Mouse (Mus musculus) stomach, embryonic 16.5 days (tissue): ENCODE data around the gene Kctd14. TPM values are rescaled to one million over a fixed set of nuclear protein-coding genes. Genes with fewer than 3 reads are reported as not detected.
"Not testable (repeated sequence)": the region's sequence is repeated elsewhere in the genome, so short reads cannot be mapped to it uniquely, and the experiment has no call there.

Experiments used
- ATAC-seq: fragments of 200-750 bp; cut with Nextera tagmentation; 2 replicates; pipeline ENCODE4 v1.8.0; 2017; ENCODE audit warnings: moderate number of reproducible peaks, moderate TSS enrichment; ENCODE audit not compliant: insufficient read depth, low FRiP score
- H3K27ac ChIP-seq: fragments of 300-500 bp; sonication (generic); 2 replicates; pipeline ENCODE4 v1.5.1; 2014; ENCODE audit warnings: low read length
- H3K27me3 ChIP-seq: fragments of 300-500 bp; sonication (generic); 2 replicates; pipeline ENCODE4 v1.6.1; 2014; ENCODE audit warnings: low read length, control low read depth, mixed read lengths; ENCODE audit not compliant: control insufficient read depth, insufficient read depth
- H3K36me3 ChIP-seq: fragments of 300-500 bp; sonication (generic); 2 replicates; pipeline ENCODE4 v1.6.1; 2014; ENCODE audit warnings: low read length; ENCODE audit not compliant: control insufficient read depth, insufficient read depth
- H3K4me1 ChIP-seq: fragments of 300-500 bp; sonication (generic); 2 replicates; pipeline ENCODE4 v1.6.1; 2014; ENCODE audit warnings: low read length, control low read depth, mixed read lengths; ENCODE audit not compliant: control insufficient read depth, insufficient read depth
- H3K4me2 ChIP-seq: fragments of 300-500 bp; sonication (generic); 2 replicates; pipeline ENCODE4 v1.6.1; 2014; ENCODE audit warnings: low read depth, low read length, mixed read lengths
- H3K4me3 ChIP-seq: fragments of 300-500 bp; sonication (generic); replicated peaks from 2 replicates; pipeline ENCODE4 v1.5.1; 2014; ENCODE audit warnings: mild to moderate bottlenecking, low read length
- H3K9ac ChIP-seq: fragments of 300-500 bp; sonication (generic); 2 replicates; pipeline ENCODE4 v1.6.1; 2014; ENCODE audit warnings: low read length
- H3K9me3 ChIP-seq: fragments of 300-500 bp; sonication (generic); replicated peaks from 2 replicates; pipeline ENCODE4 v1.6.1; 2016; ENCODE audit warnings: low read length, control low read depth; ENCODE audit not compliant: control insufficient read depth
- WGBS: fragments of 180-500 bp; shearing (Covaris S2); extraction: QIAGEN DNeasy Blood & Tissue Kit; methylation state at CpG from one replicate; pipeline ENCODE4 v1.1.7; 2014; 5-methylcytosine and 5-hydroxymethylcytosine counted together
- polyA plus RNA-seq: library from polyadenylated mRNA; unstranded; fragments of >200 nt; fragmentation: Nextera tagmentation; extraction: Ambion mirVana; gene quantifications from 2 replicates; pipeline ENCODE4 v1.2.1, GENCODE M21; 2015

The Kctd14 gene
- polyA plus RNA-seq, result 25.9 and 37.1 TPM in 2 replicates

- H3K9me3 ChIP-seq, H3K4me3 ChIP-seq, ATAC-seq, H3K36me3 ChIP-seq, H3K9ac ChIP-seq, H3K27me3 ChIP-seq, H3K4me2 ChIP-seq: not testable (repeated sequence)
- 58% methylated on average over 2 of the region's 2 CpGs for whole genome bisulfite sequencing
- H3K27ac ChIP-seq, result peak within 1 kb of the TSS; percentile 89
- peaks cover 25% of the 10 kb centered on the region for H3K4me1 ChIP-seq
These were observed at the start of gene Kctd14 for GRCm38 (mm10) chr7:97451023-97451422. Gene Kctd14 (plus strand): TSS chr7:97451323.

GRCm38 (mm10) chr7:97407145-97407544, 44.0 kb upstream of the Kctd14 start:
- no peaks in the 10 kb centered on the region; the same call in 1 of the 2 replicates for H3K9me3 ChIP-seq
- H3K9ac ChIP-seq, result no peak overlapping the region
- H3K36me3 ChIP-seq, result peaks cover 25% of the 10 kb centered on the region
- no peak overlapping the region for H3K4me2 ChIP-seq
- no peaks in the 10 kb centered on the region for H3K27me3 ChIP-seq
- H3K4me1 ChIP-seq, result 0 out of 2 replicates have a peak, but pooled peaks cover 8% of the 10 kb centered on the region
- no peak overlapping the region for H3K4me3 ChIP-seq
- peak overlapping the region; percentile 42; the same call in 1 of the 2 replicates for H3K27ac ChIP-seq
- ATAC-seq, result peak; percentile 53; the same call in 1 of the 2 replicates
- WGBS, result 57% methylated on average over 10 of the region's 10 CpGs

DNA sequence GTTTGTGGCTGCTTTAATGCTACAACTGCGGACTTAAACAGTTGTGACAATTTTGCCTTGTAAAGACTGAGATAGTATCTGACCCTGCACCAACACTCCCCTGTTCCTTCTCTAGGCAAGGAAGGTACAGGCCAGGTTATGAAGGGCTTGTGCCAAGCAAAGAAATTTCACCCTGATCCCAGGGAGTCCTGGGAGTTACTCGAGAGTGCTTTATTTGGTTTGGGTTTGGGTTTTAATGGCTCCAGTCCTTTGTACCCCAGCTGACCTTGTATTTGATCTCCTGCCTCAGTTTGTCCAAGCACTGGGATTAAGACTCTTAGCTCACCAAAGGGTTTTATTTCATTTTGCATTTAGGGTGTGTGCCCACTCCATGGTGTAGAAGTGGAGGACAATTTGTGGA, 40.0 kb upstream of the Kctd14 start:
- no peak for ATAC-seq
- Histone ChIP-seq H3K9ac (no peak overlapping the region), H3K4me1 (0 out of 2 replicates have a peak, but pooled peaks cover 8% of the 10 kb centered on the region), H3K27ac (no peak overlapping the region), H3K4me2 (no peak overlapping the region), H3K36me3 (peaks cover 23% of the 10 kb centered on the region), H3K9me3 (no peaks in the 10 kb centered on the region; the same call in 1 of the 2 replicates), H3K4me3 (no peak overlapping the region), H3K27me3 (no peaks in the 10 kb centered on the region)
- 86% methylated on average over 2 of the region's 2 CpGs for WGBS

GRCm38 (mm10) chr7:97411575-97411974, 39.5 kb upstream of the Kctd14 start:
- WGBS, result 83% methylated on average over 3 of the region's 3 CpGs
- no peak overlapping the region for H3K9ac ChIP-seq
- no peaks in the 10 kb centered on the region for H3K27me3 ChIP-seq
- no peak for ATAC-seq
- no peak overlapping the region for H3K27ac ChIP-seq
- peaks cover 23% of the 10 kb centered on the region for H3K36me3 ChIP-seq
- H3K4me3 ChIP-seq, result no peak overlapping the region
- H3K4me2 ChIP-seq, result no peak overlapping the region
- H3K4me1 ChIP-seq, result 0 out of 2 replicates have a peak, but pooled peaks cover 5% of the 10 kb centered on the region
- H3K9me3 ChIP-seq, result no peaks in the 10 kb centered on the region; the same call in 1 of the 2 replicates

GRCm38 (mm10) chr7:97413981-97414380, 37.1 kb upstream of the Kctd14 start:
- peaks cover 21% of the 10 kb centered on the region for H3K36me3 ChIP-seq
- no peak overlapping the region for H3K9ac ChIP-seq
- H3K9me3 ChIP-seq, result no peaks in the 10 kb centered on the region; the same call in 1 of the 2 replicates
- no peak overlapping the region for H3K27ac ChIP-seq
- no peak overlapping the region for H3K4me2 ChIP-seq
- peaks cover 7% of the 10 kb centered on the region; the same call in 1 of the 2 replicates for H3K4me1 ChIP-seq
- no peak for ATAC-seq
- 76% methylated on average over 1 of the region's 1 CpGs for WGBS
- H3K27me3 ChIP-seq, result no peaks in the 10 kb centered on the region
- H3K4me3 ChIP-seq, result no peak overlapping the region

- 77% methylated on average over 1 of the region's 1 CpGs for WGBS
- Histone ChIP-seq H3K9me3 (no peaks in the 10 kb centered on the region; the same call in 1 of the 2 replicates), H3K4me1 (peaks cover 7% of the 10 kb centered on the region; the same call in 1 of the 2 replicates), H3K9ac (no peak overlapping the region), H3K4me3 (no peak overlapping the region), H3K27ac (no peak overlapping the region), H3K4me2 (no peak overlapping the region), H3K27me3 (no peaks in the 10 kb centered on the region), H3K36me3 (peaks cover 17% of the 10 kb centered on the region)
- ATAC-seq, result no peak
These were observed 36.7 kb upstream of the Kctd14 start for GRCm38 (mm10) chr7:97414426-97414825.

- Histone ChIP-seq H3K4me2 (no peak overlapping the region), H3K4me1 (peaks cover 7% of the 10 kb centered on the region; the same call in 1 of the 2 replicates), H3K36me3 (peaks cover 10% of the 10 kb centered on the region), H3K27ac (no peak overlapping the region), H3K9me3 (no peaks in the 10 kb centered on the region), H3K9ac (no peak overlapping the region), H3K27me3 (no peaks in the 10 kb centered on the region), H3K4me3 (no peak overlapping the region)
- no peak for ATAC-seq
- WGBS, result 42% methylated on average over 9 of the region's 9 CpGs
These were observed 36.0 kb upstream of the Kctd14 start for GRCm38 (mm10) chr7:97414915-97415687.

GRCm38 (mm10) chr7:97416473-97416872, 34.6 kb upstream of the Kctd14 start:
- Histone ChIP-seq H3K27me3 (no peaks in the 10 kb centered on the region), H3K36me3 (no peaks in the 10 kb centered on the region), H3K4me1 (peaks cover 7% of the 10 kb centered on the region; the same call in 1 of the 2 replicates), H3K27ac (no peak overlapping the region), H3K9me3 (no peaks in the 10 kb centered on the region), H3K4me3 (no peak overlapping the region), H3K4me2 (no peak overlapping the region), H3K9ac (no peak overlapping the region)
- no peak for ATAC-seq
- 94% methylated on average over 4 of the region's 4 CpGs for WGBS
